Mouse (Mus musculus) limb, embryonic 10.5 days (tissue): ENCODE results near the gene Bves. TPM values are rescaled to one million over a fixed set of nuclear protein-coding genes. Genes with fewer than 3 reads are reported as not detected.

Source experiments
- DNase-seq: peaks from one replicate; pipeline ENCODE4 v3.0.0-alpha.2; 2017; ENCODE audit warnings: low spot score
- H3K27ac ChIP-seq: fragments of 300-500 bp; sonication (generic); 2 replicates; pipeline ENCODE4 v1.5.1; 2016; ENCODE audit warnings: mild to moderate bottlenecking
- H3K27me3 ChIP-seq: fragments of 300-500 bp; sonication (generic); 2 replicates; pipeline ENCODE4 v1.6.1; 2016; ENCODE audit warnings: low read depth, mild to moderate bottlenecking; ENCODE audit not compliant: poor library complexity, severe bottlenecking
- H3K36me3 ChIP-seq: fragments of 300-500 bp; sonication (generic); 2 replicates; pipeline ENCODE4 v1.6.1; 2016; ENCODE audit warnings: mild to moderate bottlenecking, moderate library complexity
- H3K4me1 ChIP-seq: fragments of 300-500 bp; sonication (generic); 2 replicates; pipeline ENCODE4 v1.6.1; 2016
- H3K4me3 ChIP-seq: fragments of 300-500 bp; sonication (generic); 2 replicates; pipeline ENCODE4 v1.5.1; 2016; ENCODE audit warnings: mild to moderate bottlenecking, moderate library complexity
- H3K9me3 ChIP-seq: fragments of 300-500 bp; sonication (generic); replicated peaks from 2 replicates; pipeline ENCODE4 v1.6.1; 2016; ENCODE audit warnings: mild to moderate bottlenecking
- WGBS: fragments of 180-500 bp; shearing (Covaris S2); methylation state at CpG from one replicate; pipeline ENCODE4 v1.1.7; 2016; 5-methylcytosine and 5-hydroxymethylcytosine counted together
- polyA plus RNA-seq: library from polyadenylated mRNA; unstranded; fragments of >200 nt; fragmentation: Nextera tagmentation; extraction: Ambion mirVana; gene quantifications from 2 replicates; pipeline ENCODE4 v1.2.1, GENCODE M21; 2016

Bves gene
- polyA plus RNA-seq, 1 experiment from 2014 or later, result 5.3 TPM

GRCm38 (mm10) chr10:45369639-45370038 lies 34.1 kb downstream of the Bves start:
- Histone ChIP-seq H3K27ac (no peak overlapping the region), H3K9me3 (no peaks in the 10 kb centered on the region), H3K4me1 (no peaks in the 10 kb centered on the region), H3K27me3 (no peaks in the 10 kb centered on the region), H3K4me3 (no peak overlapping the region), H3K36me3 (peaks cover 16% of the 10 kb centered on the region)
- WGBS, result 87% methylated on average over 3 of the region's 3 CpGs
- DNase-seq, result no peak

DNA sequence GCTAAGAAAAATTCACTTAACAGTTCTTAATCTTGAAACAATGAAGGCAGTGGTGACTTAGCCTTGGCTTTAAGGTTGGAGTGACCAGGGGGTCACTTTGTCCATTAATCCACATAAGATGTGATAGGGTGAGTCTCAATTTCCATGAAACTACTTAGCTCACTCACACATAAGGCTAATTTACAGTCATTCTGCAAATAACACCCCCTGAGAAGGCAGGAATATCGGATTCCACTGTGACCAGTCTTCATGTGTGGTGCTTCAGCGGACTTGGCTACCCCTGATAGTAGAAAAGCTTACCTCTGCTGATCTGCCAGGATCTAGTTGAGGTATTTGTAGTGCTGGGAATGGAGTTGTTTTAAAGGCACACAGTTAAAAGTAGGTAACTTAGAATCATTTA lies 35.0 kb downstream of the Bves start:
- Histone ChIP-seq H3K36me3 (peaks cover 15% of the 10 kb centered on the region), H3K4me3 (no peak overlapping the region), H3K27ac (no peak overlapping the region), H3K9me3 (no peaks in the 10 kb centered on the region), H3K4me1 (no peaks in the 10 kb centered on the region), H3K27me3 (no peaks in the 10 kb centered on the region)
- 86% methylated on average over 2 of the region's 2 CpGs for WGBS
- DNase-seq, result no peak

- H3K9me3 ChIP-seq, result no peaks in the 10 kb centered on the region
- H3K36me3 ChIP-seq, result peaks cover 12% of the 10 kb centered on the region; the same call in 1 of the 2 replicates
- H3K4me3 ChIP-seq, result no peak overlapping the region
- H3K27ac ChIP-seq, result no peak overlapping the region
- WGBS, result 81% methylated on average over 4 of the region's 4 CpGs
- no peaks in the 10 kb centered on the region for H3K4me1 ChIP-seq
- DNase-seq, result peak; percentile 77
- no peaks in the 10 kb centered on the region for H3K27me3 ChIP-seq
These were observed 37.6 kb downstream of the Bves start for GRCm38 (mm10) chr10:45372994-45373692.

- Histone ChIP-seq H3K36me3 (peaks cover 34% of the 10 kb centered on the region), H3K9me3 (no peaks in the 10 kb centered on the region), H3K27ac (no peak overlapping the region), H3K27me3 (no peaks in the 10 kb centered on the region), H3K4me3 (no peak overlapping the region), H3K4me1 (no peaks in the 10 kb centered on the region)
- WGBS, result 93% methylated on average over 3 of the region's 3 CpGs
- DNase-seq, result no peak
These were observed 42.7 kb downstream of the Bves start for GRCm38 (mm10) chr10:45378269-45378668.

DNA sequence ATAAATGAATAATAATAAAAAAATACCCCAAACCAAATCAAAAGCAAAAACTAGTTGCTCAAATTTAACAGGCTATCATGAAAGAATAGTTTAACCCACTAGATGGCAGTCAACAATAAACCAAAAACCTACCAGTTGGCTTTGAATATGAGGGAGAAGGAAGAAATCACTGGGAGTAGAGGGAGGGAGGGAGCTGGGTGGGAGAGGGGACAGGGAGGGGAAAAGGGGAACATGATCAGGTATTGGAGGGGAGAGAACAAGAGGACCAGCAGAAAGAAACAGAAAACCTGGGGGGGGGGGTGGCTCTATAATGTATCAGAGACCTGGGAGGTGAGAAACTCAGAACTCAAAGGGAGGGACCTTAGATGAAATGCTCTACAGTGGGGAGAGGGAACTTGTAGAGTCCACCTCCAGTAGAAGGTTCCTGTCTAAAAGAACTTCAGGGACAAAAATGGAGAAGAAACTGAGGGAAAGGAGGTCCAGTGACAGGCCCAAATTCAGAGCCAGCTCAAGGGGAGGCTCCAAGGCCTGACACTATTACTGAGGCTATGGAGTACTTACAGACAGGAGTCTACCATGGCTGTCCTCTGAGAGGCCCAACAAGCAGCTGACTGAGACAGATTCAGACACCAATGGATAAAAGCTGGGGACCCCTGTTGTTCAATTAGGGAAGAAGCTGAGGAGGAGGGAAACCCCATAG lies 46.5 kb downstream of the Bves start:
- Histone ChIP-seq H3K27me3 (no peaks in the 10 kb centered on the region), H3K36me3 (peaks cover 27% of the 10 kb centered on the region), H3K4me1 (no peaks in the 10 kb centered on the region), H3K9me3 (no peaks in the 10 kb centered on the region), H3K4me3 (no peak overlapping the region), H3K27ac (no peak overlapping the region)
- DNase-seq, result no peak

- WGBS, result 70% methylated on average over 3 of the region's 3 CpGs
- H3K36me3 ChIP-seq, result peaks cover 26% of the 10 kb centered on the region
- H3K4me3 ChIP-seq, result no peak overlapping the region
- H3K4me1 ChIP-seq, result no peaks in the 10 kb centered on the region
- no peaks in the 10 kb centered on the region for H3K27me3 ChIP-seq
- no peaks in the 10 kb centered on the region for H3K9me3 ChIP-seq
- DNase-seq, result no peak
- no peak overlapping the region for H3K27ac ChIP-seq
These were observed 47.0 kb downstream of the Bves start for GRCm38 (mm10) chr10:45382637-45382958.

GRCm38 (mm10) chr10:45398211-45398610 lies 62.6 kb downstream of the Bves start:
- WGBS, result 86% methylated on average over 1 of the region's 1 CpGs
- H3K27me3 ChIP-seq, result no peaks in the 10 kb centered on the region
- H3K9me3 ChIP-seq, result no peaks in the 10 kb centered on the region
- H3K27ac ChIP-seq, result no peak overlapping the region
- peaks cover 15% of the 10 kb centered on the region for H3K36me3 ChIP-seq
- DNase-seq, result no peak
- 0 out of 2 replicates have a peak, but pooled peaks cover 3% of the 10 kb centered on the region for H3K4me1 ChIP-seq
- no peak overlapping the region for H3K4me3 ChIP-seq

- WGBS, result 74% methylated on average over 7 of the region's 7 CpGs
- Histone ChIP-seq H3K4me1 (peaks cover 8% of the 10 kb centered on the region), H3K27ac (no peak overlapping the region), H3K4me3 (no peak overlapping the region), H3K27me3 (no peaks in the 10 kb centered on the region), H3K9me3 (no peaks in the 10 kb centered on the region), H3K36me3 (peaks cover 15% of the 10 kb centered on the region)
- DNase-seq, result no peak
These were observed 64.2 kb downstream of the Bves start for GRCm38 (mm10) chr10:45399702-45400243.

- DNase-seq, result no peak
- Histone ChIP-seq H3K27ac (no peak overlapping the region), H3K27me3 (no peaks in the 10 kb centered on the region), H3K9me3 (no peaks in the 10 kb centered on the region), H3K36me3 (peaks cover 12% of the 10 kb centered on the region), H3K4me3 (no peak overlapping the region), H3K4me1 (peaks cover 3% of the 10 kb centered on the region; the same call in 1 of the 2 replicates)
- 30% methylated on average over 10 of the region's 10 CpGs for WGBS
These were observed 75.2 kb downstream of the Bves start for GRCm38 (mm10) chr10:45410624-45411341.

DNA sequence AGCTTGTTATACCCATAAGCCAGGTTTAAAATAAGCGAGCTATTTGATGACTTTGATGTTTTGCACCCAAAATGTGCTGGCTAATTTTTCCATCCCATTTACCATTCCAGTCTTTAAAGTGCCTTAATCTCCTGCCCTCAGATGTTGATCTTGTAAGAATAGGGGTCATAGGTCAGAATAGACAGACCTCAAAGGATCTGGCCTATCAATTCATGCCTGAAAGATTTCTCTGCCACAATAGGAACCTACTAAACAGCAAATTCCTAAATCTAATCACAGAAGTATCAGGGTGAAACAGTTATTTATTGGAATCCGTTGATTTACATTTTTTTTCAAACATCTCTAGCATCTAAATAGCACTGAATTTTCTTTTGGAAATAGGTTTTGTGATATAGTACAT lies 76.2 kb downstream of the Bves start:
- H3K27me3 ChIP-seq, result no peaks in the 10 kb centered on the region
- H3K4me1 ChIP-seq, result peaks cover 3% of the 10 kb centered on the region; the same call in 1 of the 2 replicates
- H3K36me3 ChIP-seq, result peaks cover 22% of the 10 kb centered on the region
- WGBS, result 52% methylated on average over 2 of the region's 2 CpGs
- H3K4me3 ChIP-seq, result no peak overlapping the region
- no peak for DNase-seq
- H3K27ac ChIP-seq, result no peak overlapping the region
- H3K9me3 ChIP-seq, result no peaks in the 10 kb centered on the region

DNA sequence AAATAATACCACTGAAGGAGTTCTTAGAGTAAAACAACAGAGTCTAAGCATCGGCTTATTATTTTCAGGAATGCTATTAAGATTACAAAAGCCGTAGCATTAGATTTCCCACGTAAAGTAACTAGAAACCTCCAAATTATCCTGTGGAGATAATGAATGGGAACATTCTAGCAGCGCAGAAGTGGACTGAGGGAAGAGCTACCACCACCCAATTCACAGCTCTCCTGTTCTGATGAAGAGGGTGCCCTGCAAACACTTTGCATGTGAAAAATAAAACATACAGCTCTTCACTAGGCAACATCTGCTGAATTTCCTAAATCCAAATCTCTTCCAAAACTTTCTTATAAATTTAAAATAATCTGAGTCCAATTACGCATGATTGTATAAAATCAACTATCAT lies 76.6 kb downstream of the Bves start:
- Histone ChIP-seq H3K36me3 (peaks cover 25% of the 10 kb centered on the region), H3K4me3 (no peak overlapping the region), H3K9me3 (no peaks in the 10 kb centered on the region), H3K4me1 (peaks cover 3% of the 10 kb centered on the region; the same call in 1 of the 2 replicates), H3K27ac (no peak overlapping the region), H3K27me3 (no peaks in the 10 kb centered on the region)
- DNase-seq, result no peak
- 71% methylated on average over 5 of the region's 5 CpGs for WGBS
